Mouse (Mus musculus) liver, adult 2 months (tissue): Measurements from ENCODE around the gene Tsga13.

Experiments
- CTCF ChIP-seq: fragments of 200-500 bp; IDR thresholded peaks from 2 replicates; pipeline ENCODE4 v1.5.1; 2011; ENCODE audit warnings: low read depth, low read length, control low read depth
- POLR2A ChIP-seq: fragments of 200-500 bp; IDR thresholded peaks from 2 replicates; pipeline ENCODE4 v1.6.1; 2011; ENCODE audit warnings: low read length, control low read depth; ENCODE audit not compliant: insufficient read depth; ENCODE audit errors: extremely low read depth

DNA sequence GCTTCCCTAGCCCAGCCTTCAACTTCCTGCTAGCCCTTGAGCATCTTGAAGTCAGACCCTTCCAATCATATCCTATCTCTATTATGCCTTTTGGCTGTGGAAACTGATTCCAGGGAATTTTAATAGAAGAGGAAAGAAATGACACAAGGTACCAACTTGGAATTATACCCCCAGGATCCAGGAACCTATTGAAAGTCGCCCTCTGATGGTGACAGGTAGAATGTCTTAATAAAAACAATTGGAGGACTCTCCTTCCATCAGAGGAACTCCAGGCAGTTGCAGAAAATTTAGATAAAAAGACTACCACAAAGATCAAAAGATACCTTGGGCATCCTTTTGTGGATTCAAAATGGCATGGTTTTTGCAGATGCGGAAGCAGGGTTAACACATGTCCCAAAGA is 7.4 kb upstream of the Tsga13 start:
- TF ChIP-seq CTCF (no peak), POLR2A (no peak)
